Mouse (Mus musculus): ENCODE measurements around the gene Kidins220. TPM values are rescaled to one million over a fixed set of nuclear protein-coding genes. Genes with fewer than 3 reads are reported as not detected.

Kidins220 gene
- total RNA-seq (2021) = 100 to 1,000 TPM; 109 to 123 TPM

- peak; percentile 99 for DNase-seq
Observed at GRCm38 (mm10) chr12:24974446-24975114, at the start of gene Kidins220. Kidins220 (plus strand) TSS chr12:24974925.

GRCm38 (mm10) chr12:24925276-24925675 lies 49.4 kb upstream of the Kidins220 start:
- no peak for DNase-seq

GRCm38 (mm10) chr12:24925684-24926083 lies 49.0 kb upstream of the Kidins220 start:
- no peak for DNase-seq

- peak; percentile 31 for DNase-seq
Observed at GRCm38 (mm10) chr12:24928051-24928748, 46.5 kb upstream of the Kidins220 start.

GRCm38 (mm10) chr12:24929043-24929442 lies 45.7 kb upstream of the Kidins220 start:
- no peak for DNase-seq

GRCm38 (mm10) chr12:24930760-24931159 lies 44.0 kb upstream of the Kidins220 start:
- DNase-seq = no peak

- no peak for DNase-seq
Observed at GRCm38 (mm10) chr12:24932120-24932519, 42.6 kb upstream of the Kidins220 start.

GRCm38 (mm10) chr12:24933206-24933775 lies 41.4 kb upstream of the Kidins220 start:
- DNase-seq = no peak

- no peak for DNase-seq
Observed at GRCm38 (mm10) chr12:24933996-24934395, 40.7 kb upstream of the Kidins220 start.

- no peak for DNase-seq
Observed at GRCm38 (mm10) chr12:24936281-24936680, 38.4 kb upstream of the Kidins220 start.

- DNase-seq = no peak
Observed at GRCm38 (mm10) chr12:24939372-24939771, 35.4 kb upstream of the Kidins220 start.

GRCm38 (mm10) chr12:24942619-24943287 lies 32.0 kb upstream of the Kidins220 start:
- DNase-seq = no peak

GRCm38 (mm10) chr12:24943427-24943826 lies 31.3 kb upstream of the Kidins220 start:
- no peak for DNase-seq

GRCm38 (mm10) chr12:24944597-24944996 lies 30.1 kb upstream of the Kidins220 start:
- no peak for DNase-seq

GRCm38 (mm10) chr12:24947065-24947464 lies 27.7 kb upstream of the Kidins220 start:
- no peak for DNase-seq

- DNase-seq = peak; percentile 57
Observed at GRCm38 (mm10) chr12:24948344-24948743, 26.4 kb upstream of the Kidins220 start.

- DNase-seq = peak; percentile 29
Observed at GRCm38 (mm10) chr12:24950376-24951046, 24.2 kb upstream of the Kidins220 start.

GRCm38 (mm10) chr12:24952147-24952546 lies 22.6 kb upstream of the Kidins220 start:
- peak; percentile 75 for DNase-seq

- no peak for DNase-seq
Observed at GRCm38 (mm10) chr12:24955137-24955536, 19.6 kb upstream of the Kidins220 start.

- DNase-seq = no peak
Observed at GRCm38 (mm10) chr12:24958526-24958925, 16.2 kb upstream of the Kidins220 start.

GRCm38 (mm10) chr12:24961821-24962220 lies 12.9 kb upstream of the Kidins220 start:
- no peak for DNase-seq

GRCm38 (mm10) chr12:24962362-24962967 lies 12.3 kb upstream of the Kidins220 start:
- no peak for DNase-seq

All from heart, postnatal 4 days (tissue).